Mouse (Mus musculus): ENCODE data around the gene Egfem1. TPM values are rescaled to one million over a fixed set of nuclear protein-coding genes. Genes with fewer than 3 reads are reported as not detected.

Gene Egfem1
- polyA plus RNA-seq, 1 experiment from 2014 or later = 0.08 TPM

GRCm38 (mm10) chr3:29366907-29367306 lies 285.1 kb downstream of the Egfem1 start:
- H3K9me3 ChIP-seq (replicated peaks) = no peaks in the 10 kb centered on the region
- no peak overlapping the region for H3K4me2 ChIP-seq
- no peaks in the 10 kb centered on the region for H3K36me3 ChIP-seq
- 70% methylated on average over 8 of the region's 8 CpGs for WGBS
- no peak overlapping the region for H3K27ac ChIP-seq (ENCODE audit: poor library complexity, severe bottlenecking)
- no peaks in the 10 kb centered on the region for H3K27me3 ChIP-seq (replicated peaks)
- no peak for ATAC-seq (ENCODE audit: insufficient number of reproducible peaks, low FRiP score)
- H3K4me3 ChIP-seq = no peak overlapping the region
- H3K9ac ChIP-seq = no peak overlapping the region
- H3K4me1 ChIP-seq (replicated peaks) = no peaks in the 10 kb centered on the region

- no peak overlapping the region for H3K27ac ChIP-seq (ENCODE audit: poor library complexity, severe bottlenecking)
These were observed 288.7 kb downstream of the Egfem1 start for GRCm38 (mm10) chr3:29370519-29370918.

GRCm38 (mm10) chr3:29381255-29381654 lies 299.4 kb downstream of the Egfem1 start:
- H3K9me3 ChIP-seq (replicated peaks) = no peaks in the 10 kb centered on the region
- H3K27ac ChIP-seq (ENCODE audit: poor library complexity, severe bottlenecking) = no peak overlapping the region
- H3K36me3 ChIP-seq = no peaks in the 10 kb centered on the region
- no peak overlapping the region for H3K9ac ChIP-seq
- no peaks in the 10 kb centered on the region for H3K27me3 ChIP-seq (replicated peaks)
- no peak for ATAC-seq (ENCODE audit: insufficient number of reproducible peaks, low FRiP score)
- H3K4me1 ChIP-seq (replicated peaks) = no peaks in the 10 kb centered on the region
- no peak overlapping the region for H3K4me3 ChIP-seq
- 65% methylated on average over 2 of the region's 2 CpGs for WGBS
- H3K4me2 ChIP-seq = no peak overlapping the region

More at GRCm38 (mm10) chr3:29370519-29370918, 288.7 kb downstream of the Egfem1 start:
- 65% methylated on average over 5 of the region's 5 CpGs for WGBS
- H3K4me3 ChIP-seq = no peak overlapping the region
- H3K4me1 ChIP-seq (replicated peaks) = no peaks in the 10 kb centered on the region
- ATAC-seq (ENCODE audit: insufficient number of reproducible peaks, low FRiP score) = no peak
- no peak overlapping the region for H3K9ac ChIP-seq
- no peaks in the 10 kb centered on the region for H3K9me3 ChIP-seq (replicated peaks)
- no peaks in the 10 kb centered on the region for H3K36me3 ChIP-seq
- no peaks in the 10 kb centered on the region for H3K27me3 ChIP-seq (replicated peaks)
- no peak overlapping the region for H3K4me2 ChIP-seq

- WGBS = 79% methylated on average over 3 of the region's 3 CpGs
- no peak for ATAC-seq (ENCODE audit: insufficient number of reproducible peaks, low FRiP score)
- Histone ChIP-seq H3K4me3 (no peak overlapping the region), H3K4me2 (no peak overlapping the region), H3K27ac (ENCODE audit: poor library complexity, severe bottlenecking) (no peak overlapping the region), H3K27me3 (replicated peaks) (no peaks in the 10 kb centered on the region), H3K9me3 (replicated peaks) (no peaks in the 10 kb centered on the region), H3K36me3 (no peaks in the 10 kb centered on the region), H3K9ac (no peak overlapping the region), H3K4me1 (replicated peaks) (no peaks in the 10 kb centered on the region)
These were observed 317.2 kb downstream of the Egfem1 start for GRCm38 (mm10) chr3:29399064-29399463.

- Histone ChIP-seq H3K36me3 (no peaks in the 10 kb centered on the region), H3K4me3 (no peak overlapping the region), H3K4me1 (replicated peaks) (no peaks in the 10 kb centered on the region), H3K9ac (no peak overlapping the region), H3K4me2 (no peak overlapping the region), H3K27me3 (replicated peaks) (no peaks in the 10 kb centered on the region), H3K27ac (ENCODE audit: poor library complexity, severe bottlenecking) (no peak overlapping the region), H3K9me3 (replicated peaks) (no peaks in the 10 kb centered on the region)
- ATAC-seq (ENCODE audit: insufficient number of reproducible peaks, low FRiP score) = no peak
- WGBS = 83% methylated on average over 2 of the region's 2 CpGs
These were observed 339.8 kb downstream of the Egfem1 start for GRCm38 (mm10) chr3:29421634-29422033.

- Histone ChIP-seq H3K9me3 (replicated peaks) (no peaks in the 10 kb centered on the region; the same call in 1 of the 2 replicates), H3K4me3 (no peak overlapping the region), H3K4me1 (replicated peaks) (no peaks in the 10 kb centered on the region), H3K4me2 (no peak overlapping the region), H3K27ac (ENCODE audit: poor library complexity, severe bottlenecking) (no peak overlapping the region), H3K9ac (no peak overlapping the region), H3K36me3 (no peaks in the 10 kb centered on the region), H3K27me3 (replicated peaks) (no peaks in the 10 kb centered on the region)
- WGBS = 72% methylated on average over 10 of the region's 10 CpGs
- ATAC-seq (ENCODE audit: insufficient number of reproducible peaks, low FRiP score) = no peak
These were observed 350.6 kb downstream of the Egfem1 start for GRCm38 (mm10) chr3:29432109-29433091.

- WGBS = 85% methylated on average over 6 of the region's 6 CpGs
- Histone ChIP-seq H3K4me1 (replicated peaks) (no peaks in the 10 kb centered on the region), H3K36me3 (no peaks in the 10 kb centered on the region), H3K4me3 (no peak overlapping the region), H3K4me2 (no peak overlapping the region), H3K27me3 (replicated peaks) (no peaks in the 10 kb centered on the region), H3K27ac (ENCODE audit: poor library complexity, severe bottlenecking) (no peak overlapping the region), H3K9me3 (replicated peaks) (no peaks in the 10 kb centered on the region), H3K9ac (no peak overlapping the region)
- no peak for ATAC-seq (ENCODE audit: insufficient number of reproducible peaks, low FRiP score)
These were observed 361.2 kb downstream of the Egfem1 start for GRCm38 (mm10) chr3:29443024-29443423.

GRCm38 (mm10) chr3:29444661-29445060 lies 362.8 kb downstream of the Egfem1 start:
- Histone ChIP-seq H3K4me1 (replicated peaks) (no peaks in the 10 kb centered on the region), H3K9me3 (replicated peaks) (no peaks in the 10 kb centered on the region), H3K36me3 (no peaks in the 10 kb centered on the region), H3K4me3 (no peak overlapping the region), H3K4me2 (no peak overlapping the region), H3K9ac (no peak overlapping the region), H3K27ac (ENCODE audit: poor library complexity, severe bottlenecking) (no peak overlapping the region), H3K27me3 (replicated peaks) (no peaks in the 10 kb centered on the region)
- WGBS = 54% methylated on average over 5 of the region's 5 CpGs
- no peak for ATAC-seq (ENCODE audit: insufficient number of reproducible peaks, low FRiP score)

GRCm38 (mm10) chr3:29446081-29446480 lies 364.3 kb downstream of the Egfem1 start:
- Histone ChIP-seq H3K9me3 (replicated peaks) (no peaks in the 10 kb centered on the region), H3K36me3 (no peaks in the 10 kb centered on the region), H3K27me3 (replicated peaks) (no peaks in the 10 kb centered on the region), H3K4me3 (no peak overlapping the region), H3K4me2 (no peak overlapping the region), H3K9ac (no peak overlapping the region), H3K4me1 (replicated peaks) (no peaks in the 10 kb centered on the region), H3K27ac (ENCODE audit: poor library complexity, severe bottlenecking) (no peak overlapping the region)
- 46% methylated on average over 3 of the region's 3 CpGs for WGBS
- ATAC-seq (ENCODE audit: insufficient number of reproducible peaks, low FRiP score) = no peak

GRCm38 (mm10) chr3:29448829-29449406 lies 367.1 kb downstream of the Egfem1 start:
- H3K9me3 ChIP-seq (replicated peaks) = no peaks in the 10 kb centered on the region
- H3K27ac ChIP-seq (ENCODE audit: poor library complexity, severe bottlenecking) = no peak overlapping the region
- H3K36me3 ChIP-seq = no peaks in the 10 kb centered on the region
- no peak overlapping the region for H3K4me2 ChIP-seq
- no peaks in the 10 kb centered on the region for H3K4me1 ChIP-seq (replicated peaks)
- H3K4me3 ChIP-seq = no peak overlapping the region
- ATAC-seq (ENCODE audit: insufficient number of reproducible peaks, low FRiP score) = no peak
- 69% methylated on average over 5 of the region's 5 CpGs for WGBS
- H3K27me3 ChIP-seq (replicated peaks) = no peaks in the 10 kb centered on the region
- H3K9ac ChIP-seq = no peak overlapping the region

GRCm38 (mm10) chr3:29498211-29498610 lies 416.4 kb downstream of the Egfem1 start:
- no peaks in the 10 kb centered on the region for H3K27me3 ChIP-seq (replicated peaks)
- H3K4me1 ChIP-seq (replicated peaks) = no peaks in the 10 kb centered on the region
- WGBS = 77% methylated on average over 2 of the region's 2 CpGs
- no peak overlapping the region for H3K4me3 ChIP-seq
- no peak overlapping the region for H3K4me2 ChIP-seq
- no peak overlapping the region for H3K9ac ChIP-seq
- H3K27ac ChIP-seq (ENCODE audit: poor library complexity, severe bottlenecking) = no peak overlapping the region
- ATAC-seq (ENCODE audit: insufficient number of reproducible peaks, low FRiP score) = no peak
- no peaks in the 10 kb centered on the region for H3K36me3 ChIP-seq
- H3K9me3 ChIP-seq (replicated peaks) = no peaks in the 10 kb centered on the region
